Mouse (Mus musculus) forebrain, embryonic 12.5 days (tissue): ENCODE measurements at regions not wholly inside any gene's neighbourhood (a gene's known extent, or its start where the extent isn't known, plus 50 kb on each side); places are given as distances from the start of the nearest gene placed in this dataset.

Experiments used
- ATAC-seq: fragments of 200-750 bp; cut with Nextera tagmentation; 2 replicates; pipeline ENCODE4 v1.8.0; 2017; ENCODE audit warnings: moderate TSS enrichment; ENCODE audit not compliant: low FRiP score
- H3K27ac ChIP-seq: fragments of 300-500 bp; sonication (generic); 2 replicates; pipeline ENCODE4 v1.5.1; 2016; ENCODE audit warnings: mild to moderate bottlenecking
- H3K27me3 ChIP-seq: fragments of 300-500 bp; sonication (generic); 2 replicates; pipeline ENCODE4 v1.6.1; 2016; ENCODE audit warnings: mild to moderate bottlenecking
- H3K36me3 ChIP-seq: fragments of 300-500 bp; sonication (generic); replicated peaks from 2 replicates; pipeline ENCODE4 v1.6.1; 2016; ENCODE audit warnings: mild to moderate bottlenecking
- H3K4me1 ChIP-seq: fragments of 300-500 bp; sonication (generic); 2 replicates; pipeline ENCODE4 v1.6.1; 2016
- H3K4me2 ChIP-seq: fragments of 300-500 bp; sonication (generic); 2 replicates; pipeline ENCODE4 v1.6.1; 2016; ENCODE audit warnings: mild to moderate bottlenecking, moderate library complexity
- H3K4me3 ChIP-seq: fragments of 300-500 bp; sonication (generic); replicated peaks from 2 replicates; pipeline ENCODE4 v1.5.1; 2016; ENCODE audit warnings: mild to moderate bottlenecking
- H3K9ac ChIP-seq: fragments of 300-500 bp; sonication (generic); 2 replicates; pipeline ENCODE4 v1.6.1; 2016; ENCODE audit warnings: mild to moderate bottlenecking
- H3K9me3 ChIP-seq: fragments of 300-500 bp; sonication (generic); 2 replicates; pipeline ENCODE4 v1.6.1; 2016
- WGBS: fragments of 180-500 bp; shearing (Covaris S2); methylation state at CpG from one replicate; pipeline ENCODE4 v1.1.7; 2016; 5-methylcytosine and 5-hydroxymethylcytosine counted together

DNA sequence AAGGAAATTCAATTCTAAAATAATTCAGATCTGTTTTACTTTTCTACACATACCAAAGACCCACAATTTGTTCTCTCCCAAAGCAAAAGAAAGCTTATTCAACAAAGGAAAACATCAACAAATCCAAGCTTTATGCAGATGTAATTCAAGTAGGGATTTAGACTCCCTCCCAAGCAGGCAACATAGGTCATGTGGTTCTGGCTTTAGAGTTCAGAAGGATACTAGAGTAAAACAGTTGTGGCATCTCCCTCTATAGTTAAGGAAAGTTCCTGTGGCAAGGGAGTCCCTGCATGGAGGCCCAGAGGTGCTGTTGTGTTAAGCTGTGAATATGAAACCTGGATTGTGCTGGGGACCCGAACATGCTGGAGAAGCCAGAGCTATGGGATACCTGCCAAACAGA is 271.3 kb upstream of the Mad2l1 start:
- no peaks in the 10 kb centered on the region for H3K4me1 ChIP-seq
- no peaks in the 10 kb centered on the region for H3K27me3 ChIP-seq
- H3K9ac ChIP-seq: no peak overlapping the region
- H3K4me3 ChIP-seq: no peak overlapping the region
- H3K27ac ChIP-seq: no peak overlapping the region
- 94% methylated on average over 1 of the region's 1 CpGs for WGBS
- H3K36me3 ChIP-seq: no peaks in the 10 kb centered on the region
- no peak for ATAC-seq
- H3K4me2 ChIP-seq: no peak overlapping the region
- H3K9me3 ChIP-seq: no peaks in the 10 kb centered on the region

DNA sequence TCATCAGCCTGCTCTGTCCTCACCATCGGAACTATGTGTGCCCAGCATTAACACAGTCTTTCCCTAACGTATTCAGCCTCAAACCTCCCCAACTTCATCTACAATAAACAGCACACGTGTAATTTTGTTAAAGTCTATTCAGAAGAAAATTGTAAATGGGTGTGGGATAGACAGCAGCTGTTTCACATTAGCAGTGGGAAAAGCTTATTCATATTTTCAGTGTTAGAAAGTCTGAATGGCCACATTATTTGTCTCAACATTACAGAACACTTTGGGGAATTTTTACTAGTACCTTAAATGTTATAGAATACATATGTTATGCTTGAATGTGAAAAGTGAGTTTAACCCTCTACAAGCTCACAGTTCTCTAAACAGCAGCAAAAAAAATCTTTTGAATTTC is 266.8 kb upstream of the Mad2l1 start:
- no peak overlapping the region for H3K9ac ChIP-seq
- 69% methylated on average over 3 of the region's 3 CpGs for WGBS

GRCm38 (mm10) chr6:66271414-66272206 is 263.6 kb upstream of the Mad2l1 start:
- Histone ChIP-seq H3K27ac (no peak overlapping the region), H3K4me3 (no peak overlapping the region), H3K9me3 (no peaks in the 10 kb centered on the region), H3K36me3 (no peaks in the 10 kb centered on the region), H3K4me2 (no peak overlapping the region), H3K27me3 (no peaks in the 10 kb centered on the region), H3K4me1 (no peaks in the 10 kb centered on the region), H3K9ac (no peak overlapping the region)
- 89% methylated on average over 6 of the region's 6 CpGs for WGBS
- no peak for ATAC-seq

More for the DNA sequence above, 266.8 kb upstream of the Mad2l1 start:
- H3K4me1 ChIP-seq: no peaks in the 10 kb centered on the region
- no peak for ATAC-seq
- H3K36me3 ChIP-seq: no peaks in the 10 kb centered on the region
- H3K4me3 ChIP-seq: no peak overlapping the region
- H3K9me3 ChIP-seq: no peaks in the 10 kb centered on the region
- H3K4me2 ChIP-seq: no peak overlapping the region
- H3K27me3 ChIP-seq: no peaks in the 10 kb centered on the region
- H3K27ac ChIP-seq: no peak overlapping the region

DNA sequence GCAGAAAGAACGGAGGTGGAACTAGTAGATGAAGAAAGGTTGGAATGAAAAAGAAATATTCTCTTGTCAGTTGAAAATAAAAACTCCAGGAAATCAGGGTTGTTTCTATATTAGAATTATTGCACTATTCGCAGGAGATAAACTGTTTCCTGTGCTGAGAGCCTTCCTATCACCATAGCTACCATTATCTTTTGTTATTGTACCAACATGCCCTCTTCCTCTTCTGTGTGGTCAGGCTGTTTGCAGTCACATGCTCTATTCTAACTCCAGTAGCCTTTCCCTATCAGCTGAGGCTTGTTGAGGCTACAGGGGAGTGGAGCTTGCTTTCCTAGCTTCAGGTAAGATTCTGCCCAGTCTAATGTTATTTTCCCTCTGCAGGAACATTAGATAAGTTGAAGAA is 263.0 kb upstream of the Mad2l1 start:
- Histone ChIP-seq H3K27me3 (no peaks in the 10 kb centered on the region), H3K4me3 (no peak overlapping the region), H3K27ac (no peak overlapping the region), H3K9ac (no peak overlapping the region), H3K36me3 (no peaks in the 10 kb centered on the region), H3K4me1 (no peaks in the 10 kb centered on the region), H3K4me2 (no peak overlapping the region), H3K9me3 (no peaks in the 10 kb centered on the region)
- WGBS: 81% methylated on average over 2 of the region's 2 CpGs
- no peak for ATAC-seq

- Histone ChIP-seq H3K4me2 (no peak overlapping the region), H3K4me3 (no peak overlapping the region), H3K9ac (no peak overlapping the region), H3K9me3 (no peaks in the 10 kb centered on the region), H3K4me1 (no peaks in the 10 kb centered on the region), H3K27me3 (no peaks in the 10 kb centered on the region), H3K36me3 (no peaks in the 10 kb centered on the region), H3K27ac (no peak overlapping the region)
- WGBS: 92% methylated on average over 4 of the region's 4 CpGs
- ATAC-seq: no peak
Measured at GRCm38 (mm10) chr6:66274737-66275136, 260.5 kb upstream of the Mad2l1 start.

GRCm38 (mm10) chr6:66280701-66281100 is 254.5 kb upstream of the Mad2l1 start:
- H3K9ac ChIP-seq: no peak overlapping the region
- H3K4me2 ChIP-seq: no peak overlapping the region
- no peak overlapping the region for H3K4me3 ChIP-seq
- H3K27me3 ChIP-seq: no peaks in the 10 kb centered on the region
- H3K27ac ChIP-seq: no peak overlapping the region
- no peaks in the 10 kb centered on the region for H3K36me3 ChIP-seq
- ATAC-seq: no peak
- WGBS: 89% methylated on average over 8 of the region's 8 CpGs
- H3K9me3 ChIP-seq: no peaks in the 10 kb centered on the region
- H3K4me1 ChIP-seq: no peaks in the 10 kb centered on the region

GRCm38 (mm10) chr6:66282566-66283115 is 252.5 kb upstream of the Mad2l1 start:
- ATAC-seq: no peak
- Histone ChIP-seq H3K27me3 (no peaks in the 10 kb centered on the region), H3K9me3 (no peaks in the 10 kb centered on the region), H3K9ac (no peak overlapping the region), H3K36me3 (no peaks in the 10 kb centered on the region), H3K4me2 (no peak overlapping the region), H3K4me3 (no peak overlapping the region), H3K4me1 (no peaks in the 10 kb centered on the region), H3K27ac (no peak overlapping the region)
- WGBS: 82% methylated on average over 6 of the region's 6 CpGs

DNA sequence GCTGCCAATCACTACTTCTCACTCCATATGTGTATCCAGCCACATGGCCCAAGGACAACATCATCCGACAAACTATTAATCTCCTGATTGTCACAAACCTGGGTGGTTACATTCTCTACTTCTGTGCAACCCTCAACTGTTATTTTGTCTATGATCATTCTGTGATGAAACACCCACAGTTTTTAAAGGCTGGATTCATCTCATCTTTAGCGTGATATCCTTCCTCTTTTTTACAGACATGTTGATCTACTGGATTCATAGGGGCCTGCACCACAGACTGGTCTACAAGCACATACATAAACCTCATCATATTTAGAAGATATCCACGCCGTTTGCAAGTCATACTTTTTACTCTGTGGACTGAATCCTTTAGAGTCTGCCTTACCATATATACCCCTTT is 251.7 kb upstream of the Mad2l1 start:
- WGBS: 88% methylated on average over 4 of the region's 4 CpGs
- Histone ChIP-seq H3K36me3 (no peaks in the 10 kb centered on the region), H3K4me2 (no peak overlapping the region), H3K4me3 (no peak overlapping the region), H3K9me3 (no peaks in the 10 kb centered on the region), H3K27ac (no peak overlapping the region), H3K4me1 (no peaks in the 10 kb centered on the region), H3K27me3 (no peaks in the 10 kb centered on the region), H3K9ac (no peak overlapping the region)
- ATAC-seq: no peak

DNA sequence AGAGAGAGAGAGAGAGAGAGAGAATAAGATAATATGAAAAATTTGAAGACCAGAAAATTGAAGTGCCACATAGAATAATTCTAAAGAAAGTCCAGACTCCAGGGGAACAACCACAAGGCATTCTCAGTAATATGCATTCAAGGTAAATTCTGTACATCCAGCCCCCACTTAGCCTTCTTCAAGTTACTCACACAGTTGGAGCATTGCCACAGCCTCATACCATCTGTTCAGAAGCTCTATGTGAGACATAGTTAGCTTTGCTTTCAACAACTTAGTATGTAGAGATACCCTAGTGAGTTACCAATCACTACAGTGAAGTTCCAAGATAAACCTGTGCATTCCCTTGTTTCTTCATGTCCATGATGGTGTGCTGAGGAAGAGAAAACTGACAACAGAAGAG is 247.6 kb upstream of the Mad2l1 start:
- Histone ChIP-seq H3K4me3 (no peak overlapping the region), H3K4me1 (no peaks in the 10 kb centered on the region)

GRCm38 (mm10) chr6:66289196-66289595 is 246.0 kb upstream of the Mad2l1 start:
- Histone ChIP-seq H3K27ac (no peak overlapping the region), H3K36me3 (no peaks in the 10 kb centered on the region), H3K4me1 (no peaks in the 10 kb centered on the region), H3K27me3 (no peaks in the 10 kb centered on the region), H3K9me3 (no peaks in the 10 kb centered on the region), H3K4me2 (no peak overlapping the region), H3K9ac (no peak overlapping the region), H3K4me3 (no peak overlapping the region)
- WGBS: 83% methylated on average over 3 of the region's 3 CpGs
- ATAC-seq: no peak

More for the DNA sequence above, 247.6 kb upstream of the Mad2l1 start:
- Histone ChIP-seq H3K36me3 (no peaks in the 10 kb centered on the region), H3K9ac (no peak overlapping the region), H3K27ac (no peak overlapping the region), H3K4me2 (no peak overlapping the region), H3K9me3 (no peaks in the 10 kb centered on the region), H3K27me3 (no peaks in the 10 kb centered on the region)
- ATAC-seq: no peak

GRCm38 (mm10) chr6:66291576-66291975 is 243.6 kb upstream of the Mad2l1 start:
- no peak overlapping the region for H3K4me3 ChIP-seq
- H3K4me1 ChIP-seq: no peaks in the 10 kb centered on the region
- H3K27ac ChIP-seq: no peak overlapping the region
- no peak overlapping the region for H3K9ac ChIP-seq
- no peaks in the 10 kb centered on the region for H3K36me3 ChIP-seq
- no peak overlapping the region for H3K4me2 ChIP-seq
- H3K9me3 ChIP-seq: no peaks in the 10 kb centered on the region
- H3K27me3 ChIP-seq: no peaks in the 10 kb centered on the region
- 83% methylated on average over 2 of the region's 2 CpGs for WGBS
- ATAC-seq: no peak

- Histone ChIP-seq H3K4me1 (no peaks in the 10 kb centered on the region), H3K27me3 (no peaks in the 10 kb centered on the region), H3K9me3 (no peaks in the 10 kb centered on the region), H3K4me3 (no peak overlapping the region), H3K27ac (no peak overlapping the region), H3K9ac (no peak overlapping the region), H3K36me3 (no peaks in the 10 kb centered on the region), H3K4me2 (no peak overlapping the region)
- ATAC-seq: no peak
- WGBS: 79% methylated on average over 4 of the region's 4 CpGs
Measured at GRCm38 (mm10) chr6:66298056-66298455, 237.1 kb upstream of the Mad2l1 start.

DNA sequence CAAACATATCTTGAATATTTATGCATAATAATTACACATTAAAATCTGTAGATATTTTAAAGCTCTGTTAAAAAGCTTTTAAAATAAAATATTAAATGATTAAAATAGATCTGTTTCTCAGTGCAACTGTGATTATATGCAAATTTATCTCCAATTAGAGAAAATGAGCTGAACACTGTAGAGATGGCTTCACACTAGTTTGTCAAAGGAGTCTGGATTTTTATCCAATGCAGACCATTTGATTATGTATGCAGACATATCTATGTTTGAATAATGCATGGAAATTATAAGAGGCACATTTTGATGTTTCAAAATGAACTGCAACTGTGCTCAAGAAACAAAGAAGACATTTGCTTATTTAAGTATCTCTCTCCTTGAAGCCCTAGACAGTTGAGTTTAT is 235.0 kb upstream of the Mad2l1 start:
- no peak for ATAC-seq
- no peak overlapping the region for H3K4me2 ChIP-seq
- no peak overlapping the region for H3K4me3 ChIP-seq
- H3K9me3 ChIP-seq: no peaks in the 10 kb centered on the region
- no peaks in the 10 kb centered on the region for H3K27me3 ChIP-seq
- H3K9ac ChIP-seq: no peak overlapping the region
- H3K4me1 ChIP-seq: no peaks in the 10 kb centered on the region
- no peak overlapping the region for H3K27ac ChIP-seq
- H3K36me3 ChIP-seq: no peaks in the 10 kb centered on the region
